Mouse (Mus musculus) limb, embryonic 15.5 days (tissue): ENCODE results near the gene Tns3. TPM values are rescaled to one million over a fixed set of nuclear protein-coding genes. Genes with fewer than 3 reads are reported as not detected.

Source experiments
- ATAC-seq: fragments of 200-750 bp; cut with Nextera tagmentation; 2 replicates; pipeline ENCODE4 v1.8.0; 2017; ENCODE audit warnings: low read depth, moderate TSS enrichment; ENCODE audit not compliant: insufficient number of reproducible peaks, low FRiP score, low TSS enrichment
- H3K27ac ChIP-seq: fragments of 300-500 bp; sonication (generic); 2 replicates; pipeline ENCODE4 v1.5.1; 2015; ENCODE audit warnings: moderate library complexity, mild to moderate bottlenecking, inconsistent platforms
- H3K27me3 ChIP-seq: fragments of 300-500 bp; sonication (generic); 2 replicates; pipeline ENCODE4 v1.6.1; 2015; ENCODE audit warnings: inconsistent platforms
- H3K36me3 ChIP-seq: fragments of 300-500 bp; sonication (generic); 2 replicates; pipeline ENCODE4 v1.6.1; 2015; ENCODE audit warnings: inconsistent platforms
- H3K4me1 ChIP-seq: fragments of 300-500 bp; sonication (generic); 2 replicates; pipeline ENCODE4 v1.6.1; 2015; ENCODE audit warnings: inconsistent platforms
- H3K4me2 ChIP-seq: fragments of 300-500 bp; sonication (generic); 2 replicates; pipeline ENCODE4 v1.6.1; 2015; ENCODE audit warnings: mild to moderate bottlenecking, inconsistent platforms
- H3K4me3 ChIP-seq: fragments of 300-500 bp; sonication (generic); 2 replicates; pipeline ENCODE4 v1.5.1; 2015; ENCODE audit warnings: mild to moderate bottlenecking, inconsistent platforms
- H3K9ac ChIP-seq: fragments of 300-500 bp; sonication (generic); 2 replicates; pipeline ENCODE4 v1.6.1; 2015; ENCODE audit warnings: inconsistent platforms
- H3K9me3 ChIP-seq: fragments of 300-500 bp; sonication (generic); 2 replicates; pipeline ENCODE4 v1.6.1; 2016; ENCODE audit warnings: inconsistent platforms
- WGBS: fragments of 180-500 bp; shearing (Covaris S2); methylation state at CpG from one replicate; pipeline ENCODE4 v1.1.7; 2015; 5-methylcytosine and 5-hydroxymethylcytosine counted together
- polyA plus RNA-seq: library from polyadenylated mRNA; unstranded; fragments of >200 nt; fragmentation: Nextera tagmentation; extraction: Ambion mirVana; gene quantifications from 2 replicates; pipeline ENCODE4 v1.2.1, GENCODE M21; 2015

The Tns3 gene
- polyA plus RNA-seq, 1 experiment from 2014 or later: 31.6 TPM

DNA sequence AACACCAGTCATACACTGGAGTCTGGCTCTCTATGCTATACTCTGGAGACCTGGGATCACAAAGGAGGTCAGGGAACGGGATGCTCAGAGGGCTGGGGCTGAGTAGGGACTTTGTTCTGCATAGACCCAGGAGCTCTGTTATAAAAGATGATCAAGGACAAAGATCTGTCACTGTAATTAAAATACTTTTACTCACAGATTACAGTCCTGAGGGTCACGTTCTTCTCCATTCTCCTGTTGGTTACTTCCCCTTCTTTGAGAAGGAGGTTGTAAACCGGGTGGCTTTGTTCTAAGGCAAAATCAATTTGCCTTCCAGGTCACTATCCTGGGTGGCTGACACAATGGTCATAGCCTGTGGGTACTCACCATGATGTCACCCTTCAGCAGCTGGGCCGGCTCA is 133.8 kb downstream of the Tns3 start:
- Histone ChIP-seq H3K27ac (no peak overlapping the region), H3K27me3 (no peaks in the 10 kb centered on the region), H3K4me2 (no peak overlapping the region), H3K4me1 (peaks cover 27% of the 10 kb centered on the region; the same call in 1 of the 2 replicates), H3K36me3 (peaks cover 50% of the 10 kb centered on the region), H3K9me3 (no peaks in the 10 kb centered on the region), H3K9ac (no peak overlapping the region), H3K4me3 (no peak overlapping the region)
- 79% methylated on average over 4 of the region's 4 CpGs for WGBS
- no peak for ATAC-seq

GRCm38 (mm10) chr11:8530036-8530435 is 134.3 kb downstream of the Tns3 start:
- ATAC-seq: no peak
- H3K4me3 ChIP-seq: no peak overlapping the region
- no peak overlapping the region for H3K27ac ChIP-seq
- no peak overlapping the region for H3K9ac ChIP-seq
- no peaks in the 10 kb centered on the region for H3K27me3 ChIP-seq
- WGBS: 80% methylated on average over 4 of the region's 4 CpGs
- H3K9me3 ChIP-seq: no peaks in the 10 kb centered on the region
- no peak overlapping the region for H3K4me2 ChIP-seq
- peaks cover 23% of the 10 kb centered on the region; the same call in 1 of the 2 replicates for H3K4me1 ChIP-seq
- peaks cover 48% of the 10 kb centered on the region for H3K36me3 ChIP-seq

DNA sequence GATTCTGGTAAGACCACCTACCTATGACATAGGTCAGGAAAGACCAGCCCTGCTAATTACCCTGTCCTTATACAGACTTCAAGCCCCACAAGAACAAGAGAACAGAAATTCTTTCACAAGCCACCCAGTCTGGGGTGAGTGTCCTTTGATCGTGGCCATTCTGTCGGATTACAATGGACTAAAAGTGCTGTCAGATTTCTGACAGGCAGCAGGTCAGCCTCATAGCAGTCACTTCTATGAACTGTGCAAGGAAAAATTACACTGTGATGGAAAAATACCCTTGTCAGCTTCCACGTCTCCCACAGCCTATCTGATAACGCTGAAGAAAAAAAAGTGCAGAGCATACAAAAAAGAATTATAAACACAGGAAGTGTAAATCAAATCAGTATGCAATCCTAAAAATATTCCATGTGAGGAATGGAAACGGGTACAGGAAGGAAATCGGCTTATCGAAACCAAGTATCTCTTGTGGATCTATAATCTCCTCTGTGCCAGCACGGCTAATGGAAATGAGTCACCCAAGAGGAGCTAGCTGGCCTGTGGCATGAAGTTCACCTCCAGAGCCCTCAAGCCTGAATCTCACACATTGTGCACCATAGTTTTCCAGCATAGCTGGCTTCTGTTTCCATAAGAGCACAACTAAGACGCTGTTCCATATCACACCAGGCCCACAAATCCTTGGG is 138.7 kb downstream of the Tns3 start:
- peaks cover 36% of the 10 kb centered on the region for H3K4me1 ChIP-seq
- no peak overlapping the region for H3K4me2 ChIP-seq
- ATAC-seq: no peak
- peaks cover 41% of the 10 kb centered on the region for H3K36me3 ChIP-seq
- no peak overlapping the region for H3K9ac ChIP-seq
- no peaks in the 10 kb centered on the region for H3K27me3 ChIP-seq
- peak overlapping the region; percentile 22; the same call in 1 of the 2 replicates for H3K27ac ChIP-seq
- no peak overlapping the region for H3K4me3 ChIP-seq
- no peaks in the 10 kb centered on the region for H3K9me3 ChIP-seq
- WGBS: 72% methylated on average over 9 of the region's 9 CpGs

DNA sequence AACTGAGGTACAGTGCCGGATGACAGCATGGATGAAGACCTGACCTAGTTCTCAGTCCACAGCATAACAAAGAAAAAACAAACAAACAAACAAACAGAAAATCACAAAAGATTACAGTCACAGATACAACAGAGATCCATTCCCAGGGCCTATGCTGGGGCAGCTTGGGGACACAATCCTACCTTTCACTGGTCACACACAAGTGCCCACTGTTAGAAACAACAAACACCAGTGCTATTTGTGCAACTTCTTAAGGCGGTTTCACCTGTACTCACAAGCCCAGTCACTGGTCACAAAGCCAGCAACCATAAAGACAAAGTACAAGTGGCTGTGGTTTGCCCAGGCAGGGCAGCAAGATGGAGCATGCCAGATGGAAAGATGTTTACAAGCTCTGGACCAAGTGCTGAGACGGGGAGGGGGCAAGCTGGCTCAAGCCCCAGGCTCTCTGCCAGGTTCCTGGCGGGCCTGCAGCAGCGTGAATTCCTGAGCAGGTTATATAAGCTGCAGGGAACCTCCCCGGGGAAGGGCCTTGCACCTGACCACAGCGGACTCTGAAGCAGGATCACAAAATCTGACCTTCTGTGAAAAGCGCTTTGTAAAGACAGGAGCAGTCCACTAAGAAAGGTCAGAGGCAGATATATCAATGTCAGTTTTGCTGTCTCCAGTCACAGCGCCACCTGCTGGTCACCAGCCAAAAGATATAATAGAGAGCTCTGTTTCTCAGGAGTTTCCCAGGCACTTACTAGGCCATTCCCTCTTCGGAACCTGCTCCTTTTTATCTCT is 140.8 kb downstream of the Tns3 start:
- WGBS: 24% methylated on average over 10 of the region's 10 CpGs
- 0 out of 2 replicates have a peak, but pooled peaks have one; percentile 32 for ATAC-seq
- Histone ChIP-seq H3K9me3 (no peaks in the 10 kb centered on the region), H3K4me1 (peaks cover 36% of the 10 kb centered on the region), H3K9ac (no peak overlapping the region), H3K27me3 (no peaks in the 10 kb centered on the region), H3K4me2 (no peak overlapping the region), H3K4me3 (no peak overlapping the region), H3K27ac (peak overlapping the region; percentile 38), H3K36me3 (peaks cover 51% of the 10 kb centered on the region)

- Histone ChIP-seq H3K36me3 (peaks cover 54% of the 10 kb centered on the region), H3K4me3 (no peak overlapping the region), H3K9ac (no peak overlapping the region), H3K9me3 (no peaks in the 10 kb centered on the region), H3K4me2 (no peak overlapping the region), H3K4me1 (peaks cover 14% of the 10 kb centered on the region), H3K27me3 (no peaks in the 10 kb centered on the region), H3K27ac (peak overlapping the region; percentile 62)
- WGBS: 54% methylated on average over 7 of the region's 7 CpGs
- ATAC-seq: peak; percentile 50; the same call in 1 of the 2 replicates
Measured at GRCm38 (mm10) chr11:8513359-8514253, 150.7 kb downstream of the Tns3 start.

DNA sequence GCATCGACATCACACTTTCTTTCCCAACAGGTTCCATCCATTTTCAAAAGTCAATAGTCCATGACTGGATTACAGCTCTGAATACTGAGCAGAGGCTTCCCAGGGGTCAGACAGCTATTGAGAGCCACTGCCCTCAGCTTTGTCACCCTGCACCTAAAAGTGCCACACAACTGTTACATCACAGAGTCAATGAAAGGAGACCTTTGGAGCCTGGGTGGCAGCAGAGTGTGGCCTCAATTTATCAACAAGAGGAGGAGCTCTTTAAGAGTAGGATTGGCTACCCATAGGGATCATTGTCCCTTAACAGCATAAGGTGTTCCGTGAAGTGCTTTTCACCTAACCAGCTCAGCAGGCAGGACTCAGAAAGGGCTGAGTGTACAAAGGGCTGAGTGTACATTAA is 154.0 kb downstream of the Tns3 start:
- no peaks in the 10 kb centered on the region for H3K27me3 ChIP-seq
- H3K4me2 ChIP-seq: no peak overlapping the region
- H3K9ac ChIP-seq: no peak overlapping the region
- H3K27ac ChIP-seq: no peak overlapping the region
- H3K9me3 ChIP-seq: no peaks in the 10 kb centered on the region
- H3K4me3 ChIP-seq: no peak overlapping the region
- peaks cover 62% of the 10 kb centered on the region for H3K36me3 ChIP-seq
- WGBS: 77% methylated on average over 2 of the region's 2 CpGs
- H3K4me1 ChIP-seq: peaks cover 14% of the 10 kb centered on the region
- no peak for ATAC-seq

- no peaks in the 10 kb centered on the region for H3K9me3 ChIP-seq
- peaks cover 68% of the 10 kb centered on the region for H3K36me3 ChIP-seq
- H3K4me3 ChIP-seq: no peak overlapping the region
- 80% methylated on average over 7 of the region's 7 CpGs for WGBS
- H3K9ac ChIP-seq: no peak overlapping the region
- ATAC-seq: no peak
- H3K4me2 ChIP-seq: no peak overlapping the region
- H3K27ac ChIP-seq: no peak overlapping the region
- peaks cover 14% of the 10 kb centered on the region for H3K4me1 ChIP-seq
- H3K27me3 ChIP-seq: no peaks in the 10 kb centered on the region
Measured at GRCm38 (mm10) chr11:8509614-8510013, 154.7 kb downstream of the Tns3 start.

GRCm38 (mm10) chr11:8503735-8504134 is 160.6 kb downstream of the Tns3 start:
- no peak overlapping the region for H3K4me2 ChIP-seq
- WGBS: 42% methylated on average over 11 of the region's 11 CpGs
- H3K27me3 ChIP-seq: no peaks in the 10 kb centered on the region
- H3K4me3 ChIP-seq: no peak overlapping the region
- H3K9ac ChIP-seq: no peak overlapping the region
- H3K4me1 ChIP-seq: peaks cover 11% of the 10 kb centered on the region
- 0 out of 2 replicates have a peak overlapping the region, but pooled peaks have one; percentile 3 for H3K27ac ChIP-seq
- no peak for ATAC-seq
- H3K9me3 ChIP-seq: no peaks in the 10 kb centered on the region
- peaks cover 47% of the 10 kb centered on the region for H3K36me3 ChIP-seq

GRCm38 (mm10) chr11:8500855-8501254 is 163.5 kb downstream of the Tns3 start:
- Histone ChIP-seq H3K9ac (no peak overlapping the region), H3K27me3 (no peaks in the 10 kb centered on the region), H3K9me3 (no peaks in the 10 kb centered on the region), H3K4me1 (peaks cover 28% of the 10 kb centered on the region), H3K27ac (no peak overlapping the region), H3K4me3 (no peak overlapping the region), H3K4me2 (no peak overlapping the region), H3K36me3 (peaks cover 31% of the 10 kb centered on the region; the same call in 1 of the 2 replicates)
- 72% methylated on average over 6 of the region's 6 CpGs for WGBS
- ATAC-seq: no peak

GRCm38 (mm10) chr11:8497136-8497535 is 167.2 kb downstream of the Tns3 start:
- ATAC-seq: no peak
- peaks cover 35% of the 10 kb centered on the region for H3K36me3 ChIP-seq
- H3K4me2 ChIP-seq: no peak overlapping the region
- H3K4me3 ChIP-seq: no peak overlapping the region
- H3K27ac ChIP-seq: peak overlapping the region; percentile 79
- no peak overlapping the region for H3K9ac ChIP-seq
- H3K9me3 ChIP-seq: no peaks in the 10 kb centered on the region
- no peaks in the 10 kb centered on the region for H3K27me3 ChIP-seq
- peaks cover 23% of the 10 kb centered on the region for H3K4me1 ChIP-seq
- WGBS: 74% methylated on average over 6 of the region's 6 CpGs

DNA sequence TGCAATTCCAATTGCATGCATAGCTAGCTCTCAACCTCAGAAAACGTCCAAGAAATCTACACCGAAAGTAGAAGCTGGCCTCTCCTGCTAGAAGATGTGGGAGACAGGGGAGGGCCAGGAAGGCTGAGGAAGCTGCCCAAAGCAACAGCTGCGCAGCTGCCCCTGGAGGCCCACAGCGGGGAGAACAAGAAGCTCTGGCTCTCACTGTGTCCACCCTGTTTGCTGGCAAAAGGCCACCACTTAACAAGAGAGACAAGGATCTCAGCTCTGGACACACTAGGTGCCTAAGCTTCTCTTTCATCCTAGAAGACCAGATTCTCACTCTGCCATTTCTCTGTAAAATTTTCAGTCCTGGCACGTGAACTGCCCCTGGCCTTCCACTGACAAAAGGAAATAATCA is 167.6 kb downstream of the Tns3 start:
- Histone ChIP-seq H3K27me3 (no peaks in the 10 kb centered on the region), H3K36me3 (peaks cover 40% of the 10 kb centered on the region), H3K4me2 (0 out of 2 replicates have a peak overlapping the region, but pooled peaks have one; percentile 14), H3K9me3 (no peaks in the 10 kb centered on the region), H3K27ac (peak overlapping the region; percentile 79), H3K4me3 (no peak overlapping the region), H3K4me1 (peaks cover 23% of the 10 kb centered on the region), H3K9ac (peak overlapping the region; percentile 1; the same call in 1 of the 2 replicates)
- WGBS: 28% methylated on average over 5 of the region's 5 CpGs
- peak; percentile 69; the same call in 1 of the 2 replicates for ATAC-seq
